Mouse (Mus musculus) adrenal gland, postnatal 4 days (tissue): ENCODE measurements around the gene Gm13283. TPM values are rescaled to one million over a fixed set of nuclear protein-coding genes. Genes with fewer than 3 reads are reported as not detected.

ENCODE experiments used
- total RNA-seq, 2 experiments: library from RNA; stranded (reverse); gene quantifications; 2 replicates each; pipeline ENCODE4 v1.2.3; 2021

The Gm13283 gene
- total RNA-seq, 2 experiments from 2014 or later, result not detected

Other genes with a start within 250 kb of the Gm13283 start
- gene Ifnb1, start 237.3 kb upstream of the Gm13283 start, total RNA-seq, result not detected
- gene Ifna15, start 201.9 kb upstream of the Gm13283 start, total RNA-seq, result not detected
- gene Ifna14, start 188.3 kb upstream of the Gm13283 start, total RNA-seq, result not detected
- not detected for gene Ifna9, start 167.7 kb upstream of the Gm13283 start, total RNA-seq
- not detected for gene Ifna12, start 156.7 kb upstream of the Gm13283 start, total RNA-seq
- gene C87499, start 125.7 kb upstream of the Gm13283 start, total RNA-seq, result not detected
- not detected for gene Ifna13, start 115.7 kb upstream of the Gm13283 start, total RNA-seq
- not detected for gene Ifna16, start 83.2 kb upstream of the Gm13283 start, total RNA-seq
- not detected for gene Ifna2, start 76.2 kb upstream of the Gm13283 start, total RNA-seq
- not detected for gene Ifnab, start 68.8 kb upstream of the Gm13283 start, total RNA-seq
- under 1 TPM; 0.31 to 0.48 TPM for gene Gm26566, start 38.3 kb upstream of the Gm13283 start, total RNA-seq
- 10 to 100 TPM; 85.2 to 88.5 TPM for gene Klhl9, start 37.7 kb upstream of the Gm13283 start, total RNA-seq
- not detected for gene Gm13271, start 5.3 kb upstream of the Gm13283 start, total RNA-seq
- gene Gm13290, start 13.7 kb downstream of the Gm13283 start, total RNA-seq, result not detected
- gene Gm13289, start 16.8 kb downstream of the Gm13283 start, total RNA-seq, result not detected
- not detected for gene Gm13272, start 19.7 kb downstream of the Gm13283 start, total RNA-seq
- gene Ifnz, start 22.0 kb downstream of the Gm13283 start, total RNA-seq, result not detected
- not detected for gene Gm13276, start 25.6 kb downstream of the Gm13283 start, total RNA-seq
- not detected for gene Gm13277, start 28.5 kb downstream of the Gm13283 start, total RNA-seq
- gene Gm13278, start 31.4 kb downstream of the Gm13283 start, total RNA-seq, result not detected
- not detected for gene Gm13275, start 34.4 kb downstream of the Gm13283 start, total RNA-seq
- not detected for gene Gm13279, start 37.3 kb downstream of the Gm13283 start, total RNA-seq
- under 1 TPM in 1 of 2 experiments, not detected in 1; 0.50 TPM for gene Gm13285, start 39.5 kb downstream of the Gm13283 start, total RNA-seq
- gene Gm13287, start 43.1 kb downstream of the Gm13283 start, total RNA-seq, result not detected
- gene Gm13288, start 45.4 kb downstream of the Gm13283 start, total RNA-seq, result not detected
- not detected for gene Ifna7, start 56.1 kb downstream of the Gm13283 start, total RNA-seq
- gene Ifna11, start 59.8 kb downstream of the Gm13283 start, total RNA-seq, result not detected
- not detected for gene Ifna6, start 67.3 kb downstream of the Gm13283 start, total RNA-seq
- not detected for gene Ifna5, start 75.4 kb downstream of the Gm13283 start, total RNA-seq
- not detected for gene Ifna4, start 81.7 kb downstream of the Gm13283 start, total RNA-seq
- not detected for gene Ifna1, start 90.0 kb downstream of the Gm13283 start, total RNA-seq
- not detected for gene Ifne, start 120.1 kb downstream of the Gm13283 start, total RNA-seq